Mouse (Mus musculus): ENCODE data around the gene Cst12.

- no peak for TF ChIP-seq POLR2A (IDR thresholded peaks at IDR 0.05; ENCODE audit: borderline replicate concordance, control insufficient read depth, low read depth, low read length)
- peak; percentile 16; the same call in 1 of the 2 replicates for TF ChIP-seq CTCF (IDR thresholded peaks at IDR 0.05; ENCODE audit: control insufficient read depth, insufficient read depth, low read length)
Observed at GRCm38 (mm10) chr2:148751893-148752813, 37.0 kb upstream of the Cst12 start.
